Mouse (Mus musculus) stomach, postnatal 0 days (tissue): ENCODE data around the gene Gm45713.

ENCODE experiments used
- CTCF ChIP-seq: IDR thresholded peaks from 2 replicates; pipeline ENCODE4 v1.5.1; 2016; ENCODE audit warnings: antibody characterized with exemption, low read depth, mild to moderate bottlenecking, moderate library complexity
- EP300 ChIP-seq: optimal IDR thresholded peaks from 2 replicates; pipeline ENCODE3; 2016; ENCODE audit warnings: antibody characterized with exemption

- TF ChIP-seq CTCF (no peak), EP300 (peak; percentile 47)
Observed at GRCm38 (mm10) chr7:45103652-45104180, 32.3 kb downstream of the Gm45713 start, which contains the start of gene Fcgrt.
